Mouse (Mus musculus): ENCODE results near the gene Gm10324.
"Not testable (repeated sequence)": the region's sequence is repeated elsewhere in the genome, so short reads cannot be mapped to it uniquely, and the experiment has no call there.

Gm10324 gene

GRCm38 (mm10) chr13:66119247-66119646, at the start of gene Gm10324:
TSS of gene Gm10324 (plus strand) at chr13:66119547.
- DNase-seq (ENCODE audit: low read depth, low spot score), result not testable (repeated sequence)
